Mouse (Mus musculus): ENCODE measurements around the gene Ehmt2. TPM values are rescaled to one million over a fixed set of nuclear protein-coding genes. Genes with fewer than 3 reads are reported as not detected.

The Ehmt2 gene
- total RNA-seq, 2 experiments from 2014 or later: 162 to 194 TPM

- DNase-seq (ENCODE audit: low spot score in 2 of 2): no peak
These were observed 63.9 kb downstream of the Ehmt2 start for GRCm38 (mm10) chr17:34962125-34962524.

DNA sequence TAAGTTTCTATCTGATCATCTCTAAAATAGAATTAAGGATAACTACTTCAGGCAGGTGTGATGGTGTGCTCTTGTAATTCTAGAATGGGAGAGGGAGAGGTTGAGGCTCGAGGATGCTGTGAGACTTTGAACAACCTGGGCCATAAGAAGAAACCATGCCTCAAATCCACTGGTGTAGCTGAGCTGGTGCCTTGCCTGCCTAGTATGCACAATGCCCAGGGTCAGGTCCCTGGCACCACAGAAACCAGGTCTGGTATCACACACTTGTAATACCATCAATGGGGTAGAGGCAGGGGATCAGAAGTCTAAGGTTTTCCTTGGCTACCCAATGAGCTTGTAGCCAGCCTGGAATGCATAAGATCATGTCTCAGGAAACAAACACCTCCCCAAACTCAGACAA, 64.6 kb downstream of the Ehmt2 start:
- DNase-seq (ENCODE audit: low spot score in 2 of 2): no peak
- intact Hi-C loops (cut with DNase I): no loop called here

More at GRCm38 (mm10) chr17:34962125-34962524, 63.9 kb downstream of the Ehmt2 start:
- intact Hi-C loops (cut with DNase I): no loop called here

Small RNA genes lying within 50 kb of the gene (microRNA-seq; reads per million reads assigned to microRNA genes)
- not detected for gene Mir6972

Other genes starting within 250 kb of the Ehmt2 start
- 1 to 10 TPM; 1.5 to 2.0 TPM for gene Tnxb, start 227.9 kb upstream of the Ehmt2 start, total RNA-seq (2021)
- 10 to 100 TPM in 1 of 2 experiments, 1 to 10 TPM in 1; 8.3 to 11.4 TPM for gene C4b, start 154.6 kb upstream of the Ehmt2 start, total RNA-seq (2021)
- not detected for gene Cyp21a1, start 93.9 kb upstream of the Ehmt2 start, total RNA-seq (2021)
- gene Stk19, start 61.5 kb upstream of the Ehmt2 start, total RNA-seq (2021): 10 to 100 TPM; 50.2 to 58.6 TPM
- 10 to 100 TPM; 39.4 to 45.4 TPM for gene Dxo, start 61.5 kb upstream of the Ehmt2 start, total RNA-seq (2021)
- 10 to 100 TPM; 58.5 to 72.2 TPM for gene Skiv2l, start 48.3 kb upstream of the Ehmt2 start, total RNA-seq (2021)
- gene Nelfe, start 48.1 kb upstream of the Ehmt2 start, total RNA-seq (2021): 10 to 100 TPM; 35.5 to 36.6 TPM
- under 1 TPM in 1 of 2 experiments, not detected in 1; 0.63 TPM for gene Cfb, start 36.0 kb upstream of the Ehmt2 start, total RNA-seq (2021)
- gene Zbtb12, start 19.0 kb upstream of the Ehmt2 start, total RNA-seq (2021): 1 to 10 TPM; 6.5 to 8.6 TPM
- gene Gm20547, start 16.4 kb upstream of the Ehmt2 start, total RNA-seq (2021): not detected
- gene C2, start 204 bp upstream of the Ehmt2 start, total RNA-seq (2021): 1 to 10 TPM; 2.4 to 2.5 TPM
- under 1 TPM; 0.23 to 0.69 TPM for gene Slc44a4, start 16.0 kb downstream of the Ehmt2 start, total RNA-seq (2021)
- gene Neu1, start 32.8 kb downstream of the Ehmt2 start, total RNA-seq (2021): 10 to 100 TPM; 43.8 to 47.2 TPM
- 10 to 100 TPM; 12.9 to 23.4 TPM for gene Hspa1b, start 60.8 kb downstream of the Ehmt2 start, total RNA-seq (2021)
- gene Gm20481, start 71.4 kb downstream of the Ehmt2 start, total RNA-seq (2021): not detected
- 10 to 100 TPM; 11.9 to 13.7 TPM for gene Hspa1a, start 73.7 kb downstream of the Ehmt2 start, total RNA-seq (2021)
- gene Hspa1l, start 74.2 kb downstream of the Ehmt2 start, total RNA-seq (2021): under 1 TPM in 1 of 2 experiments, not detected in 1; 0.32 TPM
- 10 to 100 TPM; 19.4 to 19.8 TPM for gene Lsm2, start 83.4 kb downstream of the Ehmt2 start, total RNA-seq (2021)
- 10 to 100 TPM; 38.2 to 47.2 TPM for gene Vars, start 102.5 kb downstream of the Ehmt2 start, total RNA-seq (2021)
- under 1 TPM; 0.48 to 0.57 TPM for gene Vwa7, start 118.1 kb downstream of the Ehmt2 start, total RNA-seq (2021)
- under 1 TPM in 1 of 2 experiments, not detected in 1; 0.79 TPM for gene Sapcd1, start 129.5 kb downstream of the Ehmt2 start, total RNA-seq (2021)
- under 1 TPM in 1 of 2 experiments, not detected in 1; 0.66 TPM for gene Msh5, start 148.3 kb downstream of the Ehmt2 start, total RNA-seq (2021)
- gene Clic1, start 151.5 kb downstream of the Ehmt2 start, total RNA-seq (2021): 1 to 10 TPM; 8.4 to 8.5 TPM
- gene Ddah2, start 160.6 kb downstream of the Ehmt2 start, total RNA-seq (2021): 10 to 100 TPM; 13.9 to 14.0 TPM
- not detected for gene Ly6g6c, start 166.9 kb downstream of the Ehmt2 start, total RNA-seq (2021)
- gene Mpig6b, start 167.7 kb downstream of the Ehmt2 start, total RNA-seq (2021): not detected
- gene Ly6g6e, start 178.4 kb downstream of the Ehmt2 start, total RNA-seq (2021): 1 to 10 TPM; 3.8 to 3.9 TPM
- 1 to 10 TPM in 1 of 2 experiments, under 1 TPM in 1; 0.63 to 1.5 TPM for gene Ly6g6d, start 179.6 kb downstream of the Ehmt2 start, total RNA-seq (2021)
- gene Ly6g6f, start 187.1 kb downstream of the Ehmt2 start, total RNA-seq (2021): not detected
- gene Abhd16a, start 190.8 kb downstream of the Ehmt2 start, total RNA-seq (2021): 100 to 1,000 TPM; 115 to 117 TPM
- gene Ly6g5c, start 209.8 kb downstream of the Ehmt2 start, total RNA-seq (2021): not detected
- under 1 TPM in 1 of 2 experiments, not detected in 1; 0.45 TPM for gene Ly6g5b, start 217.0 kb downstream of the Ehmt2 start, total RNA-seq (2021)
- 10 to 100 TPM; 15.5 to 19.0 TPM for gene Gpank1, start 223.0 kb downstream of the Ehmt2 start, total RNA-seq (2021)
- 100 to 1,000 TPM; 174 to 177 TPM for gene Csnk2b, start 223.6 kb downstream of the Ehmt2 start, total RNA-seq (2021)
- 10 to 100 TPM; 26.7 to 31.0 TPM for gene D17H6S53E, start 227.9 kb downstream of the Ehmt2 start, total RNA-seq (2021)
- not detected for gene Apom, start 233.6 kb downstream of the Ehmt2 start, total RNA-seq (2021)
- gene Bag6, start 236.7 kb downstream of the Ehmt2 start, total RNA-seq (2021): 100 to 1,000 TPM; 302 to 324 TPM